Mouse (Mus musculus) small intestine, adult 2 months (tissue): ENCODE measurements around the gene Adamtsl3. TPM values are rescaled to one million over a fixed set of nuclear protein-coding genes. Genes with fewer than 3 reads are reported as not detected.

Experiments
- H3K27ac ChIP-seq: fragments of 200-500 bp; 2 replicates; pipeline ENCODE4 v1.5.1; 2012; ENCODE audit warnings: low read depth, low read length, control low read depth, inconsistent platforms; ENCODE audit not compliant: insufficient read depth
- H3K27me3 ChIP-seq: fragments of 200-500 bp; 2 replicates; pipeline ENCODE4 v1.6.1; 2012; ENCODE audit warnings: mild to moderate bottlenecking, moderate library complexity, low read length, inconsistent platforms; ENCODE audit not compliant: control insufficient read depth, insufficient read depth
- H3K36me3 ChIP-seq: fragments of 200-500 bp; 2 replicates; pipeline ENCODE4 v1.6.1; 2012; ENCODE audit warnings: mild to moderate bottlenecking, low read length, control low read depth, inconsistent platforms; ENCODE audit not compliant: control insufficient read depth, insufficient read depth
- H3K4me1 ChIP-seq: fragments of 200-500 bp; 2 replicates; pipeline ENCODE4 v1.6.1; 2012; ENCODE audit warnings: low read length, inconsistent platforms, mixed read lengths; ENCODE audit not compliant: control insufficient read depth, insufficient read depth, insufficient read length
- H3K4me3 ChIP-seq: fragments of 200-500 bp; 2 replicates; pipeline ENCODE4 v1.5.1; 2012; ENCODE audit warnings: low read depth, mild to moderate bottlenecking, control low read depth, inconsistent platforms, low read length, moderate library complexity
- CTCF ChIP-seq: fragments of 200-500 bp; IDR thresholded peaks from 2 replicates; pipeline ENCODE4 v1.5.1; 2012; ENCODE audit warnings: low read depth, mild to moderate bottlenecking, control low read depth, inconsistent platforms, low read length, moderate library complexity, mixed read lengths; ENCODE audit not compliant: insufficient replicate concordance, insufficient read length; ENCODE audit errors: extremely low read depth
- POLR2A ChIP-seq: fragments of 200-500 bp; IDR thresholded peaks from 2 replicates; pipeline ENCODE4 v1.6.1; 2012; ENCODE audit warnings: low read depth, mild to moderate bottlenecking, control low read depth, inconsistent platforms, low read length, moderate library complexity
- WGBS: fragments of 180-500 bp; shearing (Covaris S2); methylation state at CpG from one replicate; pipeline ENCODE4 v1.1.7; 2018; 5-methylcytosine and 5-hydroxymethylcytosine counted together
- polyA plus RNA-seq: library from polyadenylated mRNA; depleted of rRNA; stranded (reverse); fragments of >200 nt; gene quantifications from 2 replicates; pipeline ENCODE4 v1.2.3, GENCODE M21; 2012

Gene Adamtsl3
- polyA plus RNA-seq, 1 experiment, result 1.2 TPM

GRCm38 (mm10) chr7:82484834-82485233 lies 149.3 kb downstream of the Adamtsl3 start:
- H3K4me3 ChIP-seq, result no peak overlapping the region
- TF ChIP-seq POLR2A, result no peak
- no peak for TF ChIP-seq CTCF
- no peaks in the 10 kb centered on the region for H3K36me3 ChIP-seq
- 67% methylated on average over 5 of the region's 5 CpGs for WGBS
- H3K27me3 ChIP-seq, result no peaks in the 10 kb centered on the region
- no peak overlapping the region for H3K27ac ChIP-seq
- H3K4me1 ChIP-seq, result no peaks in the 10 kb centered on the region

- Histone ChIP-seq H3K4me3 (no peak overlapping the region), H3K36me3 (no peaks in the 10 kb centered on the region), H3K27ac (no peak overlapping the region), H3K27me3 (no peaks in the 10 kb centered on the region), H3K4me1 (no peaks in the 10 kb centered on the region)
- WGBS, result 39% methylated on average over 7 of the region's 7 CpGs
- TF ChIP-seq CTCF (no peak), POLR2A (no peak)
Measured at GRCm38 (mm10) chr7:82485344-82485954, 150.0 kb downstream of the Adamtsl3 start.

GRCm38 (mm10) chr7:82491018-82491417 lies 155.5 kb downstream of the Adamtsl3 start:
- no peak overlapping the region for H3K27ac ChIP-seq
- no peak overlapping the region for H3K4me3 ChIP-seq
- no peaks in the 10 kb centered on the region for H3K36me3 ChIP-seq
- WGBS, result 85% methylated on average over 1 of the region's 1 CpGs
- no peaks in the 10 kb centered on the region for H3K27me3 ChIP-seq
- no peaks in the 10 kb centered on the region for H3K4me1 ChIP-seq
- TF ChIP-seq CTCF (no peak), POLR2A (no peak)

GRCm38 (mm10) chr7:82492881-82493280 lies 157.4 kb downstream of the Adamtsl3 start:
- Histone ChIP-seq H3K4me3 (no peak overlapping the region), H3K36me3 (no peaks in the 10 kb centered on the region), H3K4me1 (no peaks in the 10 kb centered on the region), H3K27me3 (no peaks in the 10 kb centered on the region), H3K27ac (no peak overlapping the region)
- 90% methylated on average over 12 of the region's 12 CpGs for WGBS
- TF ChIP-seq CTCF, result no peak
- TF ChIP-seq POLR2A, result no peak

- 72% methylated on average over 2 of the region's 2 CpGs for WGBS
- H3K4me1 ChIP-seq, result no peaks in the 10 kb centered on the region
- TF ChIP-seq CTCF, result no peak
- TF ChIP-seq POLR2A, result no peak
- H3K27me3 ChIP-seq, result no peaks in the 10 kb centered on the region
- H3K36me3 ChIP-seq, result no peaks in the 10 kb centered on the region
- H3K27ac ChIP-seq, result no peak overlapping the region
- H3K4me3 ChIP-seq, result no peak overlapping the region
Measured at GRCm38 (mm10) chr7:82494220-82494619, 158.7 kb downstream of the Adamtsl3 start.

- Histone ChIP-seq H3K27ac (no peak overlapping the region), H3K4me3 (no peak overlapping the region), H3K4me1 (no peaks in the 10 kb centered on the region), H3K36me3 (no peaks in the 10 kb centered on the region), H3K27me3 (no peaks in the 10 kb centered on the region)
- TF ChIP-seq POLR2A, result no peak
- TF ChIP-seq CTCF, result no peak
- WGBS, result 83% methylated on average over 4 of the region's 4 CpGs
Measured at GRCm38 (mm10) chr7:82497064-82497463, 161.6 kb downstream of the Adamtsl3 start.

GRCm38 (mm10) chr7:82501306-82501705 lies 165.8 kb downstream of the Adamtsl3 start:
- Histone ChIP-seq H3K27me3 (no peaks in the 10 kb centered on the region), H3K4me3 (no peak overlapping the region), H3K4me1 (no peaks in the 10 kb centered on the region), H3K36me3 (no peaks in the 10 kb centered on the region), H3K27ac (no peak overlapping the region)
- no peak for TF ChIP-seq CTCF
- no peak for TF ChIP-seq POLR2A
- 82% methylated on average over 6 of the region's 6 CpGs for WGBS

GRCm38 (mm10) chr7:82502511-82502910 lies 167.0 kb downstream of the Adamtsl3 start:
- H3K27me3 ChIP-seq, result no peaks in the 10 kb centered on the region
- H3K27ac ChIP-seq, result no peak overlapping the region
- 65% methylated on average over 5 of the region's 5 CpGs for WGBS
- no peak overlapping the region for H3K4me3 ChIP-seq
- H3K36me3 ChIP-seq, result no peaks in the 10 kb centered on the region
- no peaks in the 10 kb centered on the region for H3K4me1 ChIP-seq
- no peak for TF ChIP-seq POLR2A
- no peak for TF ChIP-seq CTCF
